Mouse (Mus musculus): ENCODE data around the gene Olfr1413. TPM values are rescaled to one million over a fixed set of nuclear protein-coding genes. Genes with fewer than 3 reads are reported as not detected.

The Olfr1413 gene
- total and polyA plus RNA-seq, 2 experiments, result not detected

GRCm38 (mm10) chr1:92585479-92585878 lies 14.4 kb downstream of the Olfr1413 start, which contains the start of gene Olfr1412:
Gene Olfr1412, plus strand, starts transcription at chr1:92585779.
- H3K4me3 ChIP-seq (ENCODE audit: insufficient read depth, low read depth, low read length), result no peak within 1 kb of the TSS
- no peak within 1 kb of the TSS for H3K27ac ChIP-seq (replicated peaks; ENCODE audit: insufficient read depth, low read depth, low read length)
- DNase-seq (ENCODE audit: extremely low read depth, low read depth, low spot score), result no peak
- 93% methylated on average over 2 of the region's 2 CpGs for WGBS
- no peaks in the 10 kb centered on the region for H3K4me1 ChIP-seq (ENCODE audit: control insufficient read depth, insufficient read depth, low read length)
- no peaks in the 10 kb centered on the region for H3K36me3 ChIP-seq (ENCODE audit: control insufficient read depth, insufficient read depth, low read length)
- H3K27me3 ChIP-seq (ENCODE audit: control insufficient read depth, insufficient read depth, low read length), result no peaks in the 10 kb centered on the region
- H3K9ac ChIP-seq (ENCODE audit: low read depth, low read length), result no peak within 1 kb of the TSS
- no peaks in the 10 kb centered on the region for H3K79me2 ChIP-seq (ENCODE audit: control insufficient read depth, insufficient read depth, low read length)
- TF ChIP-seq CTCF (IDR thresholded peaks at IDR 0.05; ENCODE audit: low read depth, low read length) (no peak), POLR2A (IDR thresholded peaks at IDR 0.05; ENCODE audit: extremely low read depth, insufficient read depth, low read length) (no peak)

- H3K4me1 ChIP-seq (ENCODE audit: control insufficient read depth, insufficient read depth, low read length), result no peaks in the 10 kb centered on the region
- no peak within 1 kb of the TSS for H3K27ac ChIP-seq (replicated peaks; ENCODE audit: insufficient read depth, low read depth, low read length)
- DNase-seq (ENCODE audit: extremely low read depth, low read depth, low spot score), result no peak
- no peaks in the 10 kb centered on the region for H3K36me3 ChIP-seq (ENCODE audit: control insufficient read depth, insufficient read depth, low read length)
- H3K79me2 ChIP-seq (ENCODE audit: control insufficient read depth, insufficient read depth, low read length), result no peaks in the 10 kb centered on the region
- no peaks in the 10 kb centered on the region for H3K27me3 ChIP-seq (ENCODE audit: control insufficient read depth, insufficient read depth, low read length)
- no peak within 1 kb of the TSS for H3K4me3 ChIP-seq (ENCODE audit: insufficient read depth, low read depth, low read length)
- no peak for TF ChIP-seq CTCF (IDR thresholded peaks at IDR 0.05; ENCODE audit: low read depth, low read length)
- TF ChIP-seq POLR2A (IDR thresholded peaks at IDR 0.05; ENCODE audit: extremely low read depth, insufficient read depth, low read length), result no peak
- no peak within 1 kb of the TSS for H3K9ac ChIP-seq (ENCODE audit: low read depth, low read length)
Observed at GRCm38 (mm10) chr1:92594111-92594510, 23.0 kb downstream of the Olfr1413 start, which contains the start of gene Olfr1411. Gene Olfr1411, plus strand, starts transcription at chr1:92594411.

- TF ChIP-seq CTCF (IDR thresholded peaks at IDR 0.05; ENCODE audit: low read depth, low read length) (no peak), POLR2A (IDR thresholded peaks at IDR 0.05; ENCODE audit: extremely low read depth, insufficient read depth, low read length) (no peak)
- no peak for DNase-seq (ENCODE audit: extremely low read depth, low read depth, low spot score)
- WGBS, result 75% methylated on average over 3 of the region's 3 CpGs
Observed at GRCm38 (mm10) chr1:92596019-92596418, 24.9 kb downstream of the Olfr1413 start.

GRCm38 (mm10) chr1:92605482-92605881 lies 34.4 kb downstream of the Olfr1413 start, which contains the start of gene Olfr1410:
Gene Olfr1410, plus strand, starts transcription at chr1:92605782.
- H3K27ac ChIP-seq (replicated peaks; ENCODE audit: insufficient read depth, low read depth, low read length), result no peak within 1 kb of the TSS
- no peaks in the 10 kb centered on the region for H3K27me3 ChIP-seq (ENCODE audit: control insufficient read depth, insufficient read depth, low read length)
- H3K36me3 ChIP-seq (ENCODE audit: control insufficient read depth, insufficient read depth, low read length), result no peaks in the 10 kb centered on the region
- DNase-seq (ENCODE audit: extremely low read depth, low read depth, low spot score), result no peak
- no peak for TF ChIP-seq POLR2A (IDR thresholded peaks at IDR 0.05; ENCODE audit: extremely low read depth, insufficient read depth, low read length)
- TF ChIP-seq CTCF (IDR thresholded peaks at IDR 0.05; ENCODE audit: low read depth, low read length), result no peak
- no peak within 1 kb of the TSS for H3K4me3 ChIP-seq (ENCODE audit: insufficient read depth, low read depth, low read length)
- no peaks in the 10 kb centered on the region for H3K4me1 ChIP-seq (ENCODE audit: control insufficient read depth, insufficient read depth, low read length)
- no peak within 1 kb of the TSS for H3K9ac ChIP-seq (ENCODE audit: low read depth, low read length)
- WGBS, result 69% methylated on average over 1 of the region's 1 CpGs
- no peaks in the 10 kb centered on the region for H3K79me2 ChIP-seq (ENCODE audit: control insufficient read depth, insufficient read depth, low read length)

More at GRCm38 (mm10) chr1:92596019-92596418, 24.9 kb downstream of the Olfr1413 start:
- no peaks in the 10 kb centered on the region for H3K79me2 ChIP-seq (ENCODE audit: control insufficient read depth, insufficient read depth, low read length)
- H3K4me1 ChIP-seq (ENCODE audit: control insufficient read depth, insufficient read depth, low read length), result no peaks in the 10 kb centered on the region
- no peaks in the 10 kb centered on the region for H3K36me3 ChIP-seq (ENCODE audit: control insufficient read depth, insufficient read depth, low read length)
- H3K27me3 ChIP-seq (ENCODE audit: control insufficient read depth, insufficient read depth, low read length), result no peaks in the 10 kb centered on the region
- no peak overlapping the region for H3K4me3 ChIP-seq (ENCODE audit: insufficient read depth, low read depth, low read length)
- no peak overlapping the region for H3K9ac ChIP-seq (ENCODE audit: low read depth, low read length)
- H3K27ac ChIP-seq (replicated peaks; ENCODE audit: insufficient read depth, low read depth, low read length), result no peak overlapping the region

GRCm38 (mm10) chr1:92607711-92608110 lies 36.6 kb downstream of the Olfr1413 start:
- Histone ChIP-seq H3K9ac (ENCODE audit: low read depth, low read length) (no peak overlapping the region), H3K4me1 (ENCODE audit: control insufficient read depth, insufficient read depth, low read length) (no peaks in the 10 kb centered on the region), H3K79me2 (ENCODE audit: control insufficient read depth, insufficient read depth, low read length) (no peaks in the 10 kb centered on the region), H3K27me3 (ENCODE audit: control insufficient read depth, insufficient read depth, low read length) (0 out of 2 replicates have a peak, but pooled peaks cover 2% of the 10 kb centered on the region), H3K27ac (replicated peaks; ENCODE audit: insufficient read depth, low read depth, low read length) (no peak overlapping the region), H3K4me3 (ENCODE audit: insufficient read depth, low read depth, low read length) (no peak overlapping the region), H3K36me3 (ENCODE audit: control insufficient read depth, insufficient read depth, low read length) (no peaks in the 10 kb centered on the region)
- TF ChIP-seq POLR2A (IDR thresholded peaks at IDR 0.05; ENCODE audit: extremely low read depth, insufficient read depth, low read length) (no peak), CTCF (IDR thresholded peaks at IDR 0.05; ENCODE audit: low read depth, low read length) (no peak)
- DNase-seq (ENCODE audit: extremely low read depth, low read depth, low spot score), result no peak
- 60% methylated on average over 4 of the region's 4 CpGs for WGBS

- no peak overlapping the region for H3K9ac ChIP-seq (ENCODE audit: low read depth, low read length)
- no peaks in the 10 kb centered on the region for H3K4me1 ChIP-seq (ENCODE audit: control insufficient read depth, insufficient read depth, low read length)
- H3K4me3 ChIP-seq (ENCODE audit: insufficient read depth, low read depth, low read length), result no peak overlapping the region
- TF ChIP-seq POLR2A (IDR thresholded peaks at IDR 0.05; ENCODE audit: extremely low read depth, insufficient read depth, low read length) (no peak), CTCF (IDR thresholded peaks at IDR 0.05; ENCODE audit: low read depth, low read length) (peak; percentile 70)
- 0 out of 2 replicates have a peak, but pooled peaks cover 2% of the 10 kb centered on the region for H3K27me3 ChIP-seq (ENCODE audit: control insufficient read depth, insufficient read depth, low read length)
- H3K36me3 ChIP-seq (ENCODE audit: control insufficient read depth, insufficient read depth, low read length), result no peaks in the 10 kb centered on the region
- 3% methylated on average over 5 of the region's 5 CpGs for WGBS
- peak; percentile 24 for DNase-seq (ENCODE audit: extremely low read depth, low read depth, low spot score)
- no peaks in the 10 kb centered on the region for H3K79me2 ChIP-seq (ENCODE audit: control insufficient read depth, insufficient read depth, low read length)
- no peak overlapping the region for H3K27ac ChIP-seq (replicated peaks; ENCODE audit: insufficient read depth, low read depth, low read length)
Observed at GRCm38 (mm10) chr1:92611008-92611407, 39.9 kb downstream of the Olfr1413 start.
